Mouse (Mus musculus): ENCODE data around the gene Matn4.

Gene Matn4

GRCm38 (mm10) chr2:164436215-164436913 is 31.4 kb upstream of the Matn4 start:
- no peak for DNase-seq (ENCODE audit: low read depth)

DNA sequence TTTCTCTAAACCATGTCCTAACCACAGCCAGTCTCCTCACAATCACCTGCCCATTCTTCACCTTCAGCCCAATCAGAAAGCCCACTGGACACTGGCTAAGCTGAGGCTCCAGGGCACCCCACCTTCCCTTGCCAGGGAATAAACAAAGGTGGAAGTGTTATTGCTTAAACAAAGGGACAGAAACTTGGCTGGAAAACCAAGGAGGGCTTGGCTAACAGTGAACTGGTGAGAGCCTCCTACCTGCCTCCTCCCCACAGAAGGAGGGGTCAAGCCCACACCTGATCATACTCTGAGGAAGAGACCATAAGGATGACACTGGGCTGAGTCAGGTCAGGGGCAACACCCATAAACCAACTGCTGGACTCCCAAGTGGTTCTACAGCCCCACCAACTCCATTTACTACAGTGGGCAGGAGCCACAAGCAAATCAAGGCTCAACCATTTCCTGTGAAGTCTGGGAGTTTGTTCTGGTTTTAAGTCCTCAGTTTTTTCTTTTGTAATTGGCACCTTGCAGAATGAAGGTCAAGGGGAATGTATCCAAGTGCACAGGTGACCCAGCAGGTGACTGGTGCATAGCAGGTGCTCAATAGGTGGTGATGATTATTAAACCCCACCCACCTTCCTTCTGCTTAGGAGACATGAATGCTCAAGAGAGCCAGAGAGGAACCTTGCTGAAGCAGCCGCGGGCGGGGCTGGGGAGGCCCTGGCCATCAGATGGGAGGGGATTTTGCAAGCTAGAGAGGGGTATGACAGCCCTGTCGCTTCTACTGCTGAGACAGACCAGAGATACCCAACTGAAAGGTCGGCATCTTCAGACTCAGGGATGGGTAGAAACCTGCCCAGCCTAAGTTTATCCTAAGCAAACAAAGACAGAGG is 30.5 kb upstream of the Matn4 start:
- DNase-seq (ENCODE audit: low read depth), result no peak

DNA sequence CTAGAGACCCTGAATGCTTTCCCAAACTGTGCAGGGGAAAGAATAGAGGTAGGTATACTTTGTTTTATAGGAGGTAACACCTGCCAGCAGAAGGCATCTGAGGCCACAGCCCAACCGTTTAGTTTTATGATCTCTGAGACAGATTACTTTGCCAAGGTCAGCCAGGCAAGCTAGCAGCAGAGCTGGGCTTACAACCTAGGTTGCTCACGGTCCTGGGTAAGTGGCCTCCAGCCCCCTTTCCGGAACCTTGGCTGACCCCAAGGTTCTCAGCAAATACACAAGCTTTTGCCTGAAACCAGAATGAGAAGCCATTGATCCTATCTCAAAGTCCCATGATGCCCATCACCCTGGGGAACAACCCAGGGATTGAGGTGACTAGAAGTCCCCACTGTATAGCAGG is 29.7 kb upstream of the Matn4 start:
- no peak for DNase-seq (ENCODE audit: low read depth)

DNA sequence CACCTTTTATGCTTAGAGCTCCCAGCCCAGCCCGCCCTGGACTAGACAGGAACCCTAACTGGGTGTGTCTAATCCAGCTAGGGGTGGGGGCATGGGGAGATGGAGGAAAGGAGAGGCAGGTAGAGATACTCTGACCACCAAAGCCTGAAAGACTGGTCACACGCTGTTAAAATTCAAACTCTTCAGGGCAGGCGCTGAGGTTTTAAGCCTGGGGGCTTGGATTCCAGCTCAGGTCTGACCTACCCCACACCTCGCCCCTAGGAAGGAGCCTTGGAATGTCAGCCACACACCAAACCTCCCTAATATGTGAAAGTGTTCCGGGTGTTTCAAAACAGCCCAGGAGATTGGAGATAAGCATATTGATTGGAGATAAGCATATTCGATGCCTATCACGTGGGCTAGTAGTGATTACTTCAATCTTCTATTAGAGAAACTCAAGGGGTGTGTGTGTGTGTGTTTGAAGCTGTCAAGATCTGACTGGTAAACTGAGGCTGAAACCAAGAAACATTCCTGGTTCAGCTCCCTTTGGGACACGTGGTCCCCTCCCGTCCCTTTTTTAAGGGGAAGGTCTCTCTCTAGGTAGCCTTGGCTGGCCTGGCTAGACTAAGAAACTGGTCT is 28.4 kb upstream of the Matn4 start:
- no peak for DNase-seq (ENCODE audit: low read depth)

DNA sequence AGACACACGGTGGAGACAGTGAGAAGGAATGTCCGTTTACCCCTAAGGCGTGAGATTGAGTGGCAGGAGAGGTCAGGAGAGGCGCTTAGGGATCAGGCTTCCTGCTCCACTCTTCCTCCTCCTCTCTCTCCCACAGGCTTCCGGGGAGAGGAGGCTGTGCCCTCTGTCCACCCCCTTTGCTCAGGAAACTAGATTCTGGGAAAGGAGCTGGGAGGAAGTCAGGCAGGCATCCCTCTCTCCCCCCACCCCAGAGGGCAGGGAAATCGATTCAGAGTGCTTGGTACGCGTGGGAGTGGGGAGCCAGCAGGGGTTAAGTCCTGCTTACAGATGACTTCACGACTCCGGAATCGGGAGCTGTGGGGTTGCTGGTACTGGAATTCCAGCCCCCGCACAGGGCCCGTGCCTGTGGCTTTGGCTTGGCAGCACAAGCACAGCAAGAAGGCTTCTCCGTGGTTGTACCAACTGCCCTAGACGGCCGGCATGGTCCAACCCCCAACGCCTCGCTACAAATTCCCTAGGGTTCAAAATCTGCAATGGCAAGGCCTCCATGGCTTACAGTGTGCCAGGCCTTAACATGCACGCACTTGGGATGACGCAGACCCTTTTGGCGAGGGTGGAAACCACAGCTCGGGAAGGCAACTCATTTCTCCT is 27.7 kb upstream of the Matn4 start:
- no peak for DNase-seq (ENCODE audit: low read depth)

GRCm38 (mm10) chr2:164431676-164432465 is 26.9 kb upstream of the Matn4 start:
- no peak for DNase-seq (ENCODE audit: low read depth)

DNA sequence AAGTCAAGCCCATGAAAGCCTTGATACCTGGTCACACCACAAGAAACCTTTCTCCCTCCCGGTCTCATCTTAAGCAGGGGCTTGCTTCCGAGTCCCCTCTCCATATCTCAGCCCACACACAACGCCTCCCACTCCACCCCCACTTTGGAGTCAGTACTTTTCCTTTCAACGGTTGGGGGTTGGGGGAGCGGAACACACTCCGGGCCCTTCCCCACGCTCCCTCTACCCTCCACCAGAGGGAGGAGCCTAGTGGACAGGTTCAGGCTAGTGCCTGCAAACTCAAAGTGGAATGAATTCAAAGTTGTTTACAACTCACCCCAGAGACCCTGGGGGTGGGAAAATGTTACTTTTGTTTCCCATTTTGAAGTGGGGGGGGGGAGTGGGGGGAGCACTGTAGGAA is 25.7 kb upstream of the Matn4 start:
- no peak for DNase-seq (ENCODE audit: low read depth)

- DNase-seq (ENCODE audit: low read depth), result no peak
Observed at GRCm38 (mm10) chr2:164429881-164430615, 25.1 kb upstream of the Matn4 start.

DNA sequence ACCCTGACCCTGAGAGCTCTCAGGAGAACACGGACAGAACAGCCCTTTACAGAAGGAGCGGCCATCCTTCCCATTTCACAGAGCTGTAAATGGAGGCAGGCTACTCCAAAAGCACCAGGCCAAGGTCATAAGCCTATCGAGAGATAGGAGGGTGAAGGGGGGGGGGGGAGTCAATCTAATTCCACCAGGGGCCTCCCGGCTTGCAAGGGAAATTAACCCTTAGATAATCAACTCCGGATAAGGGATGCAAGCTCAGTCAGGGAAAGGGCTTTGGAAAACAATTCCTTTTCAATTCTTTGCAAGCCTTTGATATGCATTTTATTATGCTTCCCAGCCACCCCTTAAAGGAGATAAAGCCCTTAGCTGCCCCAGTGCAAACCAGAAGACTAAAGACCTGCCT is 23.5 kb upstream of the Matn4 start:
- DNase-seq (ENCODE audit: low read depth), result no peak

DNA sequence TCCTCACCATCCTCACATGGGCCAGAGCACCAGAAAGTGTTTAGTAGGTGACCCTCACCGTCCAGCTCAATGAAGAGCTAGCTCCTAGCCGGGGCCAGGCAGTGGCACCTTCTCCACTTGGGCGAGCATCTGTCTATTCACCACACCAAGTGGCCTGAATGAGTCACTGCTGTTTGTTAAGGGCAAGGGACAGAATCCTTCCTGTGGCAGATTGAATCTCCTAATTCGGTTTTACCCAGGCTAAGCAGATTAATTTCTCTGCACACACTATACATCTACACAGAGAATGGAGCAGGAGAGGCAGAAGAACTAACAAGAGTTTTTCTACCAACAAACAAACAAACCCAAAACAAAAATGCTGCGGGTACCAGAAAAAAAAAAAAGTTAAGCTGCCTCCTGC is 22.0 kb upstream of the Matn4 start:
- no peak for DNase-seq (ENCODE audit: low read depth)

- no peak for DNase-seq (ENCODE audit: low read depth)
Observed at GRCm38 (mm10) chr2:164426121-164426520, 21.2 kb upstream of the Matn4 start.

DNA sequence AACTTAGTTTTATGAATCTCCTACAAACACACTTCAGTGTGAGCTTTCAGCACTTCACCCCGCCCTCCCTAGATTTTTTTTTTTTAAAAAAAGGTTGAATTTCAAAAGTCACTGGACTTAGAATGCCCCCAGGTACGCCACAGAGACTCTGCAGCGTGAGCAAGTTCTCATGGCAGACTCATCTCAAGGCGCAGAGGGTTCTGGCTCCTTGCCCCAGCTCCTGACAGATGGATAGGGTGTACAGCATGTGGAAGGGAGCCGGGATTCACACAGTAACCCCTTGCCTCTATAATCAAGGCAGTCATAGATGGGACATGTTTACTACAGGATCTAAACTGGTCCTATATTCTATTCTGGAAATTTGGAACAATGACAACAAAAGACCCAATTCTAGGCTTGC is 20.4 kb upstream of the Matn4 start:
- no peak for DNase-seq (ENCODE audit: low read depth)

DNA sequence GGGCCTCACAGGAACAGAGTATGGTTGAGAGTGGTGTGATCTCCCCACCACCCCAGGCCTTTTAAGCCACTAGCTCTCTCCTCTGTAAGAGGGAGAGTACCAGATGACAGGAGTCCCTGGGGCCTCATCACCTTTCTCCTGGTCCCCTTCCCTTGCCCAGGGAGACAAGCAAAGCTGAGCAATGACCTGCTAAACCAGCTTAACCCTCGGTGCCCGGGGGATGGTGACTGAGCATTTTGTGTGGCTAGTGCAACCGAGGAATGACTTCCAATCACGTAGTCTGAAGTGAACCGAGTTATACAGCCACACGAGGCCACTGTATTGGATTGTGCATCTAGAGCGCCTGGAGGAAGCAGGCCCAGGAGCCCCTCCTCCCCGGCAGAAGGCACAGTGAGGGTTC is 19.4 kb upstream of the Matn4 start:
- DNase-seq (ENCODE audit: low read depth), result no peak

DNA sequence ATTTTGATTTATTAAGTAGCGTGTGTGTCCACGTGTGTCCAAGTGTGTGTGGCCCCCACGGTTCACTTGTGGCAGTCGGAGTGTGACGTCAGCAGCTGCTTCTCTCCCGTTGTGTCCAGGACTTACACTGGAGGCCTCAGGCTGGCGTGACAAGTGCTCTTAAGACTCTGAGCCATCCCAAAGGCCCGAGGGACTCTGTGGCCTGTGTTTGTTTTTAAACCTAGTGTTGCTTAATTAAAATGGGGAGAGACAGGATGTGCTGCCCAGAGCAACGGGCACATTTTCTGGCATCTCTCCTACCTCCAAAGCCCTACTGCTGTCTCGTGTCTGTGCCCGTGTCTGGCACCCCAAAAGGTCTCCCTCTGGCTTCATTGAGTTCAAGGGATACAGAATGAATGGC is 18.5 kb upstream of the Matn4 start:
- DNase-seq (ENCODE audit: low read depth), result no peak

- no peak for DNase-seq (ENCODE audit: low read depth)
Observed at GRCm38 (mm10) chr2:164422675-164423393, 17.9 kb upstream of the Matn4 start.

GRCm38 (mm10) chr2:164421979-164422378 is 17.0 kb upstream of the Matn4 start:
- no peak for DNase-seq (ENCODE audit: low read depth)

DNA sequence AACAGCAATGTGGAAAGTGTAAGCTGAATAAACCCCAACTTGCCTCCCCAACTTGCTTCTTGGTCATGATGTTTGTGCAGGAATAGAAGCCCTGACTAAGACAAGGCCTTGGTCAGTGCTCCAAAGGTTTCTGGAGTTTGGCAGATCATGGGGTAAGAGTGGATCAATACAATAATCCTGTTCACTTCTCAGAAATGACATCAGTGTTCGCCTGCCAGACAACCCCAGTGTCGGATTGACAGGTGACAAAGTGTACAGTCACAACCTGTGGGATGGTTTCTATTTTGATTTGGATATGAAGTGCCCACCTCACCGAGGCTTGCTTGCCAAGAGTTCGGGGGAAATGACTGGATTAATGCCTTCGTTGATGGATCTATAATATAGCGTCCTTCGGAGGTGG is 16.3 kb upstream of the Matn4 start:
- DNase-seq (ENCODE audit: low read depth), result no peak

- no peak for DNase-seq (ENCODE audit: low read depth)
Observed at GRCm38 (mm10) chr2:164419489-164419888, 14.5 kb upstream of the Matn4 start.

DNA sequence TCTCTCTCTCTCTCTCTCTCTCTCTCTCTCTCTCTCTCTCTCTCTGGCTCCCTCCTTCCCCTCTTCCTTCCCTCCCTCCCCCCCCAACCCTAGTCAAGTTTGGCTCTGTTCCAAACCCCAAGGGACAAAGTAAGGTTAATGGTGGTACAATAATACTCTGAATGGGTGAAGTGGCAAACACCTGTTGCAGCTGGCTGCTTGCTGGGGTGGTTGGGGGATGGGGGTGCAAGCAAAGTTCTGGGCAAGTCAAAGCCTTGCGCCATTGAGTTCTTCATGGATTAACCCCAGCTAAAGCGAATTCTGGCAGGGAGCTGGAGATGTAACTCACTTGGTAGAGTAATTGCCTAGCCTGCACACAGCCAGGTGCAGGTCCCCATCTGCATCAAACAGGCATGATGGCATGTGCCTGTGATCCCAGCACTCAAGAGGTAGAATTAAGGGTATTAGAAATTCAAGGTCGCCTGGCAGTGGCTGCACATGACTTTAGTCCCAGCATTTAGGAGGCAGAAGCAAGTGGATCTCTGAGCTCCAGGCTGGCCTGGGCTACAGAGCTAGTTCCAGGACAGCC is 13.4 kb upstream of the Matn4 start:
- no peak for DNase-seq (ENCODE audit: low read depth)

DNA sequence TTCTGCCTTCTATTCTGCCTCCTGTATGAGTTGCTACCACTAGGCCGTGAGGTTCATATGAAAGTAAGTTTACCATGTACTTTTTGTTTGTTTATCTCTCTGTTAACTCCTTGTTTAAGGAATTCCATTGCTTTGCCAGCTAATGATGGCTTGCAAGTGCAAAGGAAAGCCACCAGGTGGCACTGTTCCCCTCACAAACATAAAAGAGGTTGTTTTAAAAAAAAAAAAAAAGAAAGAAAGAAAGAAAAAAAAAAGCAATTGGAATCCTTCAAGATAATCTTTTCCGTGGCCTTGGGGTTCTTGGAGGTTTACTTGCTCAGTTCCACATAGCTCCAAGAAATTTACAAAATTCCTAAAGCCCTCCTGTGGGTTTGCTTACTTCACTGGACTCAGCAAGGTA is 12.2 kb upstream of the Matn4 start:
- peak; percentile 71 for DNase-seq (ENCODE audit: low read depth)

Measured in induced T-regulatory cell, adult 2 months (primary cell).